Mouse (Mus musculus) thymus, postnatal 36 days (tissue): ENCODE measurements around the gene Gm14308.
"Not testable (repeated sequence)": the region's sequence is repeated elsewhere in the genome, so short reads cannot be mapped to it uniquely, and the experiment has no call there.

Experiments used
- DNase-seq, 2 experiments: peaks; one replicate each; pipeline ENCODE4 v3.0.0; 2022; ENCODE audit warnings: mixed read lengths in 2 of 2

The Gm14308 gene

GRCm38 (mm10) chr2:176636244-176636643, at the start of gene Gm14308:
Gene Gm14308 (minus strand): TSS chr2:176636344.
- not testable (repeated sequence) for DNase-seq

DNA sequence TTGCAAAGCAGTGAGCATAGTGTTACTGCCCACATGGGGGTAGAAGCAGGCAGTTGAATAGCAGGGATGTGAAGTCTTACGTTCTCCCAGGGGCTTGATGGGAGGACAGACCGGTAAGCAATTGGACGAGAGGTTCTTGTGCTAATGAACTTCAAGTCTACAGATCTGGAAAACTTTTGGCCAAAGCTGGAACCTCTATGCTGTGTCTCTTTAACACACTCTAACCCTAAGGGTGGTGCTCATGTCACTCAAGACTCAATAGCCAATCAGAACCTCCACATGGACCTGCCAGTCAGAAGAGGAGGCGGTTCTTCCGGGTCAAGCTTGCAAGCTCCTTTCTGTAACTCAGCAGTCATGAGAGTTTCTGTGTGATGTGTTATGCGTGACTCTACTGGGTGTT, 34.1 kb upstream of the Gm14308 start, which contains the start of gene Zfp973:
Gene Zfp973, plus strand, starts transcription at position 301 of the 400 bp plus-strand sequence.
- DNase-seq: not testable (repeated sequence)
